Mouse (Mus musculus) stomach, embryonic 15.5 days (tissue): ENCODE measurements around the gene Caskin1. TPM values are rescaled to one million over a fixed set of nuclear protein-coding genes. Genes with fewer than 3 reads are reported as not detected.
A peak's percentile ranks its signal among the peaks of the same experiment; 100 is the strongest.

Experiments
- ATAC-seq: fragments of 200-750 bp; cut with Nextera tagmentation; 2 replicates; pipeline ENCODE4 v1.8.0; 2017; ENCODE audit warnings: low read depth, moderate number of reproducible peaks, moderate TSS enrichment; ENCODE audit not compliant: insufficient read depth, low FRiP score
- H3K27ac ChIP-seq: fragments of 300-500 bp; sonication (generic); 2 replicates; pipeline ENCODE4 v1.5.1; 2015; ENCODE audit warnings: mild to moderate bottlenecking, inconsistent platforms
- H3K27me3 ChIP-seq: fragments of 300-500 bp; sonication (generic); replicated peaks from 2 replicates; pipeline ENCODE4 v1.6.1; 2015; ENCODE audit warnings: inconsistent platforms
- H3K36me3 ChIP-seq: fragments of 300-500 bp; sonication (generic); 2 replicates; pipeline ENCODE4 v1.6.1; 2015; ENCODE audit warnings: inconsistent platforms
- H3K4me1 ChIP-seq: fragments of 300-500 bp; sonication (generic); 2 replicates; pipeline ENCODE4 v1.6.1; 2015; ENCODE audit warnings: inconsistent platforms
- H3K4me2 ChIP-seq: fragments of 300-500 bp; sonication (generic); 2 replicates; pipeline ENCODE4 v1.6.1; 2015; ENCODE audit warnings: mild to moderate bottlenecking, inconsistent platforms
- H3K4me3 ChIP-seq: fragments of 300-500 bp; sonication (generic); replicated peaks from 2 replicates; pipeline ENCODE4 v1.5.1; 2015; ENCODE audit warnings: inconsistent platforms
- H3K9ac ChIP-seq: fragments of 300-500 bp; sonication (generic); 2 replicates; pipeline ENCODE4 v1.6.1; 2015; ENCODE audit warnings: inconsistent platforms
- H3K9me3 ChIP-seq: fragments of 300-500 bp; sonication (generic); 2 replicates; pipeline ENCODE4 v1.6.1; 2016; ENCODE audit warnings: inconsistent platforms
- WGBS: fragments of 180-500 bp; shearing (Covaris S2); methylation state at CpG from one replicate; pipeline ENCODE4 v1.1.7; 2015; 5-methylcytosine and 5-hydroxymethylcytosine counted together
- polyA plus RNA-seq: library from polyadenylated mRNA; unstranded; fragments of >200 nt; fragmentation: Nextera tagmentation; extraction: Ambion mirVana; gene quantifications from 2 replicates; pipeline ENCODE4 v1.2.1, GENCODE M21; 2015

The Caskin1 gene
- polyA plus RNA-seq, 1 experiment from 2014 or later, result 2.6 TPM

DNA sequence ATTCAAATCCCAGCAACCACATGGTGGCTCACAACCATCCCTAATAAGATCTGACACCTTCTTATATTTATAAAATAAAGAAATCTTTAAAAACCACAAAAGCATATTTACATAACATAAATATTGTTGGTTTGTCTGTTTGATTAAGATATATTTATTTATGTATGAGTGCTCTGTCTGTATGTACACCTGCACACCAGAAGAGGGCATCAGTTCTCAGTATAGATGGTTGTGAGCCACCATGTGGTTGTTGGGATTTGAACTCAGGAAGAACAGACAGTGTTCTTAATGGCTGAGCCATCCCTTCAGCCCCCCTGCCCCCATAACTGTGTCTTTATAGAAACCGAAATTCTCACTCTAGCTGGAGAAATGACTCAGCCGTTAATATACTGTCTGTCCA, 56.8 kb downstream of the Caskin1 start:
- 74% methylated on average over 2 of the region's 2 CpGs for WGBS
- H3K27ac ChIP-seq, result no peak overlapping the region
- no peak for ATAC-seq

DNA sequence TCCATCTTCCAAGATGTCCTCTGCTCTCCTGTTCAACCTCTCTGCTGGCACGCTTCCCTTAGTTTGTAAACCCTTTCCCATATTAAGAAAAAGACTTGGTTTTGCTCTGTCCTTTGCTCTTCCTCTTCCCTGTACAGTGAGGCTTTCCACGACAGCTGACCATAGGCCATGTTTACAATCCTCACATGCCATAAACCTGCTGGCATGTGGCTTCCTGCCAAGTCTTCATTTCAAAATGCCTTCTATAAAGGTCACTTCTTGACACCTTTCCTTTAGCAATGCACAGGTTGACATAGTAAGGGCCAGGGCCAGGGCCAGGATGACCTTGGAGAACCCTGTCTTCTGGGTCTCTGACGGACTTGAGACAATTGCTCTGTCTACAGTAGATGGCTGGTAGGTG, 57.8 kb downstream of the Caskin1 start:
- Histone ChIP-seq H3K9me3 (no peaks in the 10 kb centered on the region), H3K36me3 (no peaks in the 10 kb centered on the region), H3K4me1 (0 out of 2 replicates have a peak, but pooled peaks cover 6% of the 10 kb centered on the region), H3K27me3 (no peaks in the 10 kb centered on the region), H3K4me3 (no peak overlapping the region), H3K9ac (no peak overlapping the region), H3K4me2 (no peak overlapping the region), H3K27ac (no peak overlapping the region)
- 67% methylated on average over 3 of the region's 3 CpGs for WGBS
- ATAC-seq, result no peak

More for the DNA sequence above, 56.8 kb downstream of the Caskin1 start:
- Histone ChIP-seq H3K27me3 (no peaks in the 10 kb centered on the region), H3K9me3 (no peaks in the 10 kb centered on the region), H3K36me3 (no peaks in the 10 kb centered on the region), H3K9ac (no peak overlapping the region), H3K4me1 (no peaks in the 10 kb centered on the region), H3K4me2 (no peak overlapping the region), H3K4me3 (no peak overlapping the region)

DNA sequence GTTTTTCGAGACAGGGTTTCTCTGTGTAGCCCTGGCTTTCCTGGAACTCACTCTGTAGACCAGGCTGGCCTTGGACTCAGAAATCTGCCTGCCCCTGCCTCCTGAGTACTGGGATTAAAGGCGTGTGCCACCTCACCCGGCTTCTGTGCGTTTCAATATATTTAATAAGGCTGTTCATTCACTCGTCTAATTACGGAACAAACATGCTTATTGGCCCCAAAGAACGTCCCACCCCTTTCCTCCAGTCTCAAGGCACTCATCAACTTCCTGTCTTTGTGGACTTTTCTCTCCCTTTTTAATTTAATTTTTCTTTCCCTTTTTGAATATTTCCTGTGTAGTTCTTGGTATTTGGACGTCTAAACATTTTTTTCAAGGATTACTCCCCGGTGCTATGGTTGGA, 60.0 kb downstream of the Caskin1 start:
- H3K4me3 ChIP-seq, result peak overlapping the region; percentile 78
- WGBS, result 22% methylated on average over 9 of the region's 9 CpGs
- no peaks in the 10 kb centered on the region for H3K9me3 ChIP-seq
- H3K27ac ChIP-seq, result peak overlapping the region; percentile 78; the same call in 1 of the 2 replicates
- H3K4me2 ChIP-seq, result peak overlapping the region; percentile 66
- no peaks in the 10 kb centered on the region for H3K27me3 ChIP-seq
- no peak for ATAC-seq
- peaks cover 19% of the 10 kb centered on the region for H3K4me1 ChIP-seq
- peak overlapping the region; percentile 30; the same call in 1 of the 2 replicates for H3K9ac ChIP-seq
- no peaks in the 10 kb centered on the region for H3K36me3 ChIP-seq

DNA sequence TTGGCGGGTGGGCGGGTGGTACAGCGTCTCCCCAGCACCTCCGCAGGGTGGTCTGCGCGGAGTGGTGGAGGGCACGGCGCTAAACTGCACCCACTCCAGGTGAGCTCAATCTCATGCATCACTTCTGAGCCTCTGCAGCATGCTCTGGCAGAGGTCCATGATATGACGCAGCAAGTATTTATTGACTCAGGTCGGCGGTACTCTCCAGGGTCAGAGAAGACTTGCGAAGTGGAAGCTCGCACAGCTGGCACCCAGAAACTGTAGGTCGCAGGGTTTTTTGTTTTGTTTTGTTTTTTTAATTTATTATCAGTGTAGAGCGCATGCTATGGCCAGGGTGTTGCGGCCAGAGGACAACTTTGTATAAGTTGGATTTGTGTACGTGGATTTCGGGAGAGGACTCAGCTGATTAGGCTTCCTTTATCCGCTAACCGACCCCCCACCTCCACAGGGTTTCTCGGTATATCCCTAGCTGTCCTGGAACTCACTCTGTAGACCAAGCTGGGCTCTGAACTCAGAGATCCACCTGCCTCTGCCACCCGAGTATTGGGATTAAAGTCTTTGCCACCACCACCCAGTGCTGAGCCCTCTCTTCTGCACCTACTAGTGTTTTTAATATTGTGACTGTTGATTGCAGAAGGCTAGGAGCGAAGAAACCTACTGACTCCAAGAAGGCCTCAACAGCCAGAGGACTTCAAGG, 60.7 kb downstream of the Caskin1 start:
- peak; percentile 6; the same call in 1 of the 2 replicates for ATAC-seq
- WGBS, result 2% methylated on average over 23 of the region's 23 CpGs

DNA sequence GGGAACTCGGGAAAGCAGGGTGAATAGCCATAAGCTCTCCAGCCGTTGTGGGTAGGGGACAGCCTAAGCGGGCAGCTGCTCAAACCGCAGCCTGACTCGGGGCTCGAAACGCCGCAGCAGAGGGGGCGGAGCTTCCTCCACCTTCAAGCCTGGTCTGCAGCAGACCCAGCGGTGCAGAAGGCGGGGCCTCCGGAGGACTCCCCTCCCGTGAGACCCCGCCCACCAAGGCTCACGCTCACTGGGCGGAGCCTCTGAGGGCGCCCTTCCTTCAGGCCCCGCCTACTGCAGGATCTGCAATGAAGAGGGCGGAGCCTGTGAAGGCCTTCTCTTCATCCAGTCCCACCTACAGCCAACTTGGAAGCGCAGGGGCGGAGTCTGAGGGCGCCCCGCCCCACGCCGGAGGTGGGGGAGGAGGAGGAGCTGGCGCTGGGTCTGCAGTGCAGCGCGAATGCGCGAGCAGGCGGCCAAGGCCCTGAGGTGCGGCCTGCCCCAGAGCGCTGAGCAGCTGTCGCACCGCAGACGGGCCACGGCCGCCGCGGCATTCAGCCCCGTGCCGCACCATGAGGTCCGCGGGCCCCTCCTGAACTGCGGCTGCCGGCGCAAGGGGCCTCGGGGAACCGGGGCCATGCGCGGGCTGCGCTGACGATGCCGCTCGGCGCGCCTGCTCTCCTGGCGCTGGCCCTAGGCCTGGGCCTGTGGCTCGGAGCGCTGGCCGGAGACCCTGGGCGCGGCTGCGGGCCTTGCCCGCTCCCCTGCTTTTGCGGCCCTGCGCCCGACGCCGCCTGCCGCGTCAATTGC, 61.4 kb downstream of the Caskin1 start, which contains the start of gene Pkd1:
Gene Pkd1, plus strand, starts transcription at position 217 of the 798 bp plus-strand sequence.
- 0% methylated on average over 67 of the region's 72 CpGs for WGBS
- Histone ChIP-seq H3K27me3 (no peaks in the 10 kb centered on the region), H3K4me3 (peak within 1 kb of the TSS; percentile 78), H3K4me2 (peak within 1 kb of the TSS; percentile 66), H3K4me1 (peaks cover 19% of the 10 kb centered on the region), H3K9ac (peak within 1 kb of the TSS; percentile 84), H3K36me3 (no peaks in the 10 kb centered on the region), H3K27ac (peak within 1 kb of the TSS; percentile 95), H3K9me3 (no peaks in the 10 kb centered on the region)
- ATAC-seq, result peak; percentile 94

More for the DNA sequence above, 60.7 kb downstream of the Caskin1 start:
- H3K4me2 ChIP-seq, result peak overlapping the region; percentile 66
- peak overlapping the region; percentile 78 for H3K27ac ChIP-seq
- no peaks in the 10 kb centered on the region for H3K36me3 ChIP-seq
- H3K4me1 ChIP-seq, result peaks cover 19% of the 10 kb centered on the region
- peak overlapping the region; percentile 78 for H3K4me3 ChIP-seq
- H3K9me3 ChIP-seq, result no peaks in the 10 kb centered on the region
- peak overlapping the region; percentile 30; the same call in 1 of the 2 replicates for H3K9ac ChIP-seq
- H3K27me3 ChIP-seq, result no peaks in the 10 kb centered on the region

DNA sequence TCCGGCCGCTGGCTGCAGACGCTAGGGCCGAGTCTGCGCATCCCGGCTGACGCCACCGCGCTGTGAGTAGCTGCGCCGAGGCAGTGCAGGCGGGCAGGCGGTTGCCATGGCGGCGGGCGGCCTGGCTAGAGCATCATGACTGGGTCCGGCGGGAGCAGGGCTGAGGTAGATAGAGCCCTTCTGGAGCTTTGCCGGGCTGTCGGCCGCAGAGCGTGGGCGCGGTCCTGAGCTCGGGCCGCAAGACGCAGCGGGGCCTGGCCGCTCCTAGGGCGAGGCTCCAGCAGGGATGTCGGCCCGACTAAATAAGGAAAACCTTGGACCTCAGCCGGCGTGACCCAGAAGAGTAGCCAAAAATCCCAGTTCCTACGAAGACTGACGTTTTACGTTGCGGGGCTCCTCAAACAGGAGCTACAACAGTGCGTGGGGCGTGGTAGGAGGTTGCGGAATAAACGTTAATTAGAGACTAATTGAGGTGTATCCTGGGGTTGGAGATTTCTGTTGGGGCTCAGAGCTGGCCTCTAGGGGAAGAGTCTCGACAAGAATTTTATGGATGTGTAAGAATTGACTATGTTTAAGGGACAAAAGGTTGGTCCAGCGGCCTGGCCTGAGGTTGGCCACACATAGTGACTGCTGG, 62.1 kb downstream of the Caskin1 start:
- H3K36me3 ChIP-seq, result no peaks in the 10 kb centered on the region
- no peaks in the 10 kb centered on the region for H3K9me3 ChIP-seq
- H3K9ac ChIP-seq, result peak overlapping the region; percentile 84
- peak overlapping the region; percentile 66 for H3K4me2 ChIP-seq
- peak; percentile 72 for ATAC-seq
- no peaks in the 10 kb centered on the region for H3K27me3 ChIP-seq
- H3K27ac ChIP-seq, result peak overlapping the region; percentile 95
- peaks cover 19% of the 10 kb centered on the region for H3K4me1 ChIP-seq
- 1% methylated on average over 44 of the region's 44 CpGs for WGBS
- peak overlapping the region; percentile 78 for H3K4me3 ChIP-seq

DNA sequence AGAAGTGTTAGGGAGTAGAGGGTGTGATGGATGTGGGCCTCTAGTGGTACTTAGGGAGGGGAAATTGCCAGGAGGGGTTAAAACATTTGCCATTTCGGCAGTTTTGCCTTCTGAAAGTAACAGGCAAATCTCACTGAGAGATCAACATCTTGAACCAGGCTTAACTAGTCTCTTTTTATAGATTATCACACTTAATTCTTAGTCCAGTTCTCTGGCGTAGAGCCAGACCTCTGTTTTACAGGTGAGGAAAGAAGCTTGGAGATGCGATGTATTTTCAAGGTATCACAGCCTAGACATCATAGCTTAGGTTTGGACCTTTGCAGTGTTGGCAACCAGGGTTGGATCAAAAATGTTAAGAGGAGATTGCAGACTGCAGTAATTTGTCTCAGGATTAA, 62.6 kb downstream of the Caskin1 start:
- Histone ChIP-seq H3K9ac (peak overlapping the region; percentile 84), H3K27me3 (no peaks in the 10 kb centered on the region), H3K4me2 (peak overlapping the region; percentile 66), H3K36me3 (no peaks in the 10 kb centered on the region), H3K4me1 (peaks cover 21% of the 10 kb centered on the region), H3K4me3 (peak overlapping the region; percentile 78), H3K9me3 (no peaks in the 10 kb centered on the region), H3K27ac (peak overlapping the region; percentile 95; the same call in 1 of the 2 replicates)
- 47% methylated on average over 3 of the region's 3 CpGs for WGBS
- no peak for ATAC-seq

DNA sequence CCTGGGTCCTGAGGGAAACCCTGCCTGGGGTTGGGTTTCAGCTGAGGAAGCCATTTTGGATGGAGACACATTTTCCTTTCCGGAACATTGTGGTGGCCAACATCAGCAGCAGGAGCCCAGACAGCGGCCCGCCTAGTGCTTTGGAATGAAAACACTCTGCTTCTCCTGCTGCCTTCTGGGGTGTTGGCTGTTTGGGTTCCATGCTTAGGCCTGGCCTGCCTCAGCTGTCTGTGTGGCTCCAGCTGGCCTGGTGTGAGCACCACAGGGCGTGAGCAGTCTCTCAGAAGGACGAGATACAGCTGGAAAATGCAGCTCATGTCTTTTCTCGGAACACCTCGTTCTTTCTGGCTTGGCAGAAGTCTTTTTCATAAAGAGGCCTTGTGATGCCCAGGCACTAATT, 68.7 kb downstream of the Caskin1 start:
- H3K4me3 ChIP-seq, result no peak overlapping the region
- no peaks in the 10 kb centered on the region for H3K27me3 ChIP-seq
- no peaks in the 10 kb centered on the region for H3K9me3 ChIP-seq
- peaks cover 39% of the 10 kb centered on the region for H3K4me1 ChIP-seq
- no peaks in the 10 kb centered on the region for H3K36me3 ChIP-seq
- peak overlapping the region; percentile 81 for H3K27ac ChIP-seq
- no peak overlapping the region for H3K4me2 ChIP-seq
- ATAC-seq, result no peak; the same call in 1 of the 2 replicates
- 70% methylated on average over 7 of the region's 7 CpGs for WGBS
- H3K9ac ChIP-seq, result no peak overlapping the region

Other genes with a start within 250 kb of the Caskin1 start
- gene Ccnf, start 237.1 kb upstream of the Caskin1 start, polyA plus RNA-seq, result 54.2 and 55.0 TPM in 2 replicates
- 0.09 and 0.23 TPM in 2 replicates for gene Abca17, start 137.5 kb upstream of the Caskin1 start, polyA plus RNA-seq
- gene Abca3, start 136.7 kb upstream of the Caskin1 start, polyA plus RNA-seq, result 11.9 TPM in 2 replicates
- gene Rnps1, start 74.0 kb upstream of the Caskin1 start, polyA plus RNA-seq, result 230 and 250 TPM in 2 replicates
- gene Eci1, start 62.0 kb upstream of the Caskin1 start, polyA plus RNA-seq, result 137 and 157 TPM in 2 replicates
- gene Dnase1l2, start 45.5 kb upstream of the Caskin1 start, polyA plus RNA-seq, result 2.7 and 4.6 TPM in 2 replicates
- 30.8 and 33.7 TPM in 2 replicates for gene E4f1, start 18.3 kb upstream of the Caskin1 start, polyA plus RNA-seq
- gene Pgp, start 18.2 kb upstream of the Caskin1 start, polyA plus RNA-seq, result 64.6 and 65.3 TPM in 2 replicates
- 0.31 TPM in 1 of 2 replicates, not detected in the other for gene Bricd5, start 14.7 kb upstream of the Caskin1 start, polyA plus RNA-seq
- 25.0 and 30.5 TPM in 2 replicates for gene Mlst8, start 9.5 kb upstream of the Caskin1 start, polyA plus RNA-seq
- 82.7 and 84.2 TPM in 2 replicates for gene Traf7, start 39.3 kb downstream of the Caskin1 start, polyA plus RNA-seq
- 8.3 and 11.6 TPM in 2 replicates for gene Rab26, start 45.6 kb downstream of the Caskin1 start, polyA plus RNA-seq
- 27.3 and 29.0 TPM in 2 replicates for gene Pkd1, start 61.2 kb downstream of the Caskin1 start, polyA plus RNA-seq
- 45.4 TPM in 2 replicates for gene Tsc2, start 144.0 kb downstream of the Caskin1 start, polyA plus RNA-seq
- gene Nthl1, start 144.1 kb downstream of the Caskin1 start, polyA plus RNA-seq, result 18.7 and 20.3 TPM in 2 replicates
- gene Slc9a3r2, start 161.7 kb downstream of the Caskin1 start, polyA plus RNA-seq, result 51.0 and 53.7 TPM in 2 replicates
- gene Npw, start 169.9 kb downstream of the Caskin1 start, polyA plus RNA-seq, result 0.30 and 0.46 TPM in 2 replicates
- gene Zfp598, start 181.1 kb downstream of the Caskin1 start, polyA plus RNA-seq, result 19.3 and 22.1 TPM in 2 replicates
- gene Syngr3, start 201.4 kb downstream of the Caskin1 start, polyA plus RNA-seq, result 6.3 and 6.9 TPM in 2 replicates
- gene Gfer, start 207.6 kb downstream of the Caskin1 start, polyA plus RNA-seq, result 40.9 and 44.1 TPM in 2 replicates
- gene Noxo1, start 207.6 kb downstream of the Caskin1 start, polyA plus RNA-seq, result 3.2 and 3.5 TPM in 2 replicates
- 64.4 and 68.0 TPM in 2 replicates for gene Tbl3, start 219.1 kb downstream of the Caskin1 start, polyA plus RNA-seq
- gene Rnf151, start 229.5 kb downstream of the Caskin1 start, polyA plus RNA-seq, result 0.19 TPM in 1 of 2 replicates, not detected in the other
- 1,497 and 1,515 TPM in 2 replicates for gene Rps2, start 229.5 kb downstream of the Caskin1 start, polyA plus RNA-seq
- 238 and 259 TPM in 2 replicates for gene Ndufb10, start 235.9 kb downstream of the Caskin1 start, polyA plus RNA-seq
- 0.15 TPM in 1 of 2 replicates, not detected in the other for gene Rpl3l, start 239.2 kb downstream of the Caskin1 start, polyA plus RNA-seq
- gene Msrb1, start 248.0 kb downstream of the Caskin1 start, polyA plus RNA-seq, result 37.0 and 41.4 TPM in 2 replicates